Mouse (Mus musculus): ENCODE data around the gene Mif. TPM values are rescaled to one million over a fixed set of nuclear protein-coding genes. Genes with fewer than 3 reads are reported as not detected.

Mif gene
- polyA plus RNA-seq, 1 experiment from 2014 or later = 1,420 TPM

- 0 out of 2 replicates have a peak overlapping the region, but pooled peaks have one; percentile 4 for H3K27ac ChIP-seq
- no peak for ATAC-seq (ENCODE audit: low FRiP score)
- H3K4me2 ChIP-seq (replicated peaks) = no peak overlapping the region
- WGBS = 57% methylated on average over 5 of the region's 5 CpGs
- H3K27me3 ChIP-seq = no peaks in the 10 kb centered on the region
- no peak overlapping the region for H3K9ac ChIP-seq
- peaks cover 18% of the 10 kb centered on the region for H3K36me3 ChIP-seq
- H3K9me3 ChIP-seq (replicated peaks) = no peaks in the 10 kb centered on the region
- peaks cover 34% of the 10 kb centered on the region for H3K4me1 ChIP-seq
- no peak overlapping the region for H3K4me3 ChIP-seq
Observed at GRCm38 (mm10) chr10:75861587-75861986, 1.5 kb upstream of the Mif start.

GRCm38 (mm10) chr10:75860746-75861145 lies 706 bp upstream of the Mif start:
- Histone ChIP-seq H3K27ac (peak overlapping the region; percentile 95), H3K9ac (no peak overlapping the region), H3K4me3 (no peak overlapping the region), H3K36me3 (peaks cover 21% of the 10 kb centered on the region), H3K9me3 (replicated peaks) (no peaks in the 10 kb centered on the region), H3K27me3 (no peaks in the 10 kb centered on the region), H3K4me2 (replicated peaks) (peak overlapping the region; percentile 67), H3K4me1 (peaks cover 34% of the 10 kb centered on the region)
- 21% methylated on average over 7 of the region's 7 CpGs for WGBS
- no peak; the same call in 1 of the 2 replicates for ATAC-seq (ENCODE audit: low FRiP score)

DNA sequence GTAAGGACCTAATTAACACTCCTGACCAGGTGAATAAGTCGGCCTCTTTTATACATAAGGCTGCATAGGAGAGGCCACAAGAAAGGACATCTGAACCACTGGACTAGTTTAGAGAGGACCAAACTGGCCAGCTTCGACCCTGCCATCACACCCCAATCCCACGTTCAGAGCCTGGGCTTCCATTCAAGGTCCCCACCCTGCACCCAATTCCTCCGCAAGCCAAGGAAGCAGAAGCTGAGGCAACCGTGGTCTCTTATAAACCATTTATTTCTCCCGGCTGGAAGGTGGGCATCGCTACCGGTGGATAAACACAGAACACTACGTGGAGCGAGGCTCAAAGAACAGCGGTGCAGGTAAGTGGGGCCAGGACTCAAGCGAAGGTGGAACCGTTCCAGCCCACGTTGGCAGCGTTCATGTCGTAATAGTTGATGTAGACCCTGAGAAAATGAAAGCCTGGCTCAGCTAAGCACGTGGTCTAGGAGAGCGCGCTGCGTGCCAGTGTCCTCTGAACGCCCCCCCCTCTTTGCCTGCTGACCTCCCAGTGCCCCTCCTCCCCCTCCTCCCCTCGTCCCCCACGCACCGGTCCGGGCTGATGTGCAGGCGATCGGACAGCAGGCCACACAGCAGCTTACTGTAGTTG lies 813 bp downstream of the Mif start:
- Histone ChIP-seq H3K27me3 (no peaks in the 10 kb centered on the region), H3K4me1 (peaks cover 34% of the 10 kb centered on the region), H3K9me3 (replicated peaks) (no peaks in the 10 kb centered on the region), H3K36me3 (peaks cover 21% of the 10 kb centered on the region), H3K4me2 (replicated peaks) (peak overlapping the region; percentile 67), H3K9ac (peak overlapping the region; percentile 76), H3K4me3 (peak overlapping the region; percentile 67), H3K27ac (peak overlapping the region; percentile 95)
- peak; percentile 69 for ATAC-seq (ENCODE audit: low FRiP score)
- WGBS = 2% methylated on average over 27 of the region's 27 CpGs

GRCm38 (mm10) chr10:75857598-75857997 lies 2.4 kb downstream of the Mif start:
- H3K9me3 ChIP-seq (replicated peaks) = no peaks in the 10 kb centered on the region
- H3K27me3 ChIP-seq = no peaks in the 10 kb centered on the region
- 96% methylated on average over 4 of the region's 4 CpGs for WGBS
- ATAC-seq (ENCODE audit: low FRiP score) = no peak
- peaks cover 21% of the 10 kb centered on the region for H3K36me3 ChIP-seq
- peak overlapping the region; percentile 24; the same call in 1 of the 2 replicates for H3K9ac ChIP-seq
- H3K4me3 ChIP-seq = no peak overlapping the region
- H3K4me2 ChIP-seq (replicated peaks) = no peak overlapping the region
- peaks cover 34% of the 10 kb centered on the region for H3K4me1 ChIP-seq
- H3K27ac ChIP-seq = no peak overlapping the region

DNA sequence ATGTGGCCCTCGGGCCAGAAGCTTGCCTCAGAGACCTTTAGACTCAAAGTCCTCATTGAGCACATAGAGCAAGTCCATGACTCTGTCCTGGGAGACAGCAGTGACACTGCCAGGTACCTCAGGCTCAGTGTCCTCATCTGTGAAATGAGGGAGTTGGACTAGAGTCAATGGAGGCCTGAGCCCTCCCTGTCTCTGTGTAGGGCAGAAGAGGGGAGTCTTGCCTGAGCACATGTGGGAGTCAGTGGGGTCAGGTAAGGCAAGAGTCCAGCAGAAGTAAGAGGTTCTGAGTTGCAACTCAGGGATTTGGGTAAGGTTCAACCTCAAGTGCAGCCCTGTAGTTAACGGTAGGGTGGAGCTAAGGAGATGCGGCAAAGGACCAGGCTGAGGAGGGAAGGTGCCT lies 3.1 kb downstream of the Mif start:
- no peaks in the 10 kb centered on the region for H3K9me3 ChIP-seq (replicated peaks)
- WGBS = 80% methylated on average over 3 of the region's 3 CpGs

DNA sequence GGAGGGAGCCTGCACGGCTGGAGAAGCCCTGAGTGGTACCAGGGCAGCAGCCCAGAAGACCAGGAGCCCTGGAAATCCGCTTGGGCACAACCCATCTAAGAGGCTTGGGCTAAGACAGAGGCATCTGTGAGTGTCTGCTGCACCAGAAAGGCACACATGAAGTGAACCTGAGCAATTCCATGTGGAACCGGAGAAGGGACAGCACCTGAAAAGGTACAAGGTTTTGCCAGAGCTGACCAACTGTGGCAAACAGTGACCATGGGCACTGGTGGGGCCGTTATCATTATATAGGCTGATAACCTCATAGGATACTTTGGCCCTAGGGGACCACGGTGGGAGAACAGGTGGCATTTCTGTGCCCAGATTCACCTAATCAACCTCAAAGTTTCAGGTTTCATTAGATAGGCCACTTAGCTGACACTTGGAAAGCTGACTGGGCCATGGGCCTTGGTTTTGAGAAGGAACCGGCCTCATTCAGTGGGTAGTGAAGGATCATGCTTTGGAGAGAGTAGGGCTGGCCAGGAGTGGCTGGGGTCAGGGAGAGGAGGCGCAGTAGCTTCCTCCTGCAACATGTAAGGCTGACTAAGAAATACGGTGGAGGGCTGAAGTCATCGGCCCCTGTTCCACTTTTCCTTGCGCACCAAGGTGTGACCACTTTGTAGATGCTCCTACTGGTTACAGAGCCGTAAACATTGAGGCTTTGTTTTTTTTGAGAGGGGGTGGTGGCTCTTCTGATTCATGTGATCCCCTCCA lies 3.7 kb downstream of the Mif start:
- Histone ChIP-seq H3K36me3 (peaks cover 21% of the 10 kb centered on the region), H3K4me1 (peaks cover 39% of the 10 kb centered on the region), H3K4me2 (replicated peaks) (no peak overlapping the region), H3K27ac (no peak overlapping the region), H3K9ac (no peak overlapping the region), H3K4me3 (no peak overlapping the region), H3K27me3 (0 out of 2 replicates have a peak, but pooled peaks cover 3% of the 10 kb centered on the region), H3K9me3 (replicated peaks) (no peaks in the 10 kb centered on the region)
- ATAC-seq (ENCODE audit: low FRiP score) = no peak
- WGBS = 80% methylated on average over 11 of the region's 11 CpGs

More for the DNA sequence above, 3.1 kb downstream of the Mif start:
- Histone ChIP-seq H3K4me3 (no peak overlapping the region), H3K27ac (no peak overlapping the region), H3K9ac (no peak overlapping the region), H3K4me2 (replicated peaks) (no peak overlapping the region), H3K27me3 (no peaks in the 10 kb centered on the region), H3K4me1 (peaks cover 36% of the 10 kb centered on the region), H3K36me3 (peaks cover 21% of the 10 kb centered on the region)
- no peak for ATAC-seq (ENCODE audit: low FRiP score)

- peaks cover 21% of the 10 kb centered on the region for H3K36me3 ChIP-seq
- no peak overlapping the region for H3K4me2 ChIP-seq (replicated peaks)
- no peak overlapping the region for H3K4me3 ChIP-seq
- H3K9me3 ChIP-seq (replicated peaks) = no peaks in the 10 kb centered on the region
- H3K27ac ChIP-seq = no peak overlapping the region
- 89% methylated on average over 15 of the region's 15 CpGs for WGBS
- no peak overlapping the region for H3K9ac ChIP-seq
- ATAC-seq (ENCODE audit: low FRiP score) = no peak
- H3K27me3 ChIP-seq = 0 out of 2 replicates have a peak, but pooled peaks cover 3% of the 10 kb centered on the region
- H3K4me1 ChIP-seq = peaks cover 36% of the 10 kb centered on the region
Observed at GRCm38 (mm10) chr10:75855416-75855981, 4.5 kb downstream of the Mif start.

- no peak overlapping the region for H3K9ac ChIP-seq
- H3K4me3 ChIP-seq = no peak overlapping the region
- peaks cover 33% of the 10 kb centered on the region for H3K4me1 ChIP-seq
- peaks cover 21% of the 10 kb centered on the region for H3K36me3 ChIP-seq
- whole genome bisulfite sequencing = 91% methylated on average over 6 of the region's 6 CpGs
- no peak overlapping the region for H3K4me2 ChIP-seq (replicated peaks)
- H3K27me3 ChIP-seq = 0 out of 2 replicates have a peak, but pooled peaks cover 3% of the 10 kb centered on the region
- no peak overlapping the region for H3K27ac ChIP-seq
- no peak for ATAC-seq (ENCODE audit: low FRiP score)
- H3K9me3 ChIP-seq (replicated peaks) = no peaks in the 10 kb centered on the region
Observed at GRCm38 (mm10) chr10:75854791-75855190, 5.2 kb downstream of the Mif start.

GRCm38 (mm10) chr10:75854096-75854495 lies 5.9 kb downstream of the Mif start:
- Histone ChIP-seq H3K27ac (no peak overlapping the region), H3K9me3 (replicated peaks) (no peaks in the 10 kb centered on the region), H3K4me1 (peaks cover 32% of the 10 kb centered on the region), H3K36me3 (peaks cover 21% of the 10 kb centered on the region), H3K4me3 (no peak overlapping the region), H3K4me2 (replicated peaks) (no peak overlapping the region), H3K9ac (no peak overlapping the region), H3K27me3 (0 out of 2 replicates have a peak, but pooled peaks cover 3% of the 10 kb centered on the region)
- 43% methylated on average over 5 of the region's 5 CpGs for WGBS
- 0 out of 2 replicates have a peak, but pooled peaks have one; percentile 4 for ATAC-seq (ENCODE audit: low FRiP score)

DNA sequence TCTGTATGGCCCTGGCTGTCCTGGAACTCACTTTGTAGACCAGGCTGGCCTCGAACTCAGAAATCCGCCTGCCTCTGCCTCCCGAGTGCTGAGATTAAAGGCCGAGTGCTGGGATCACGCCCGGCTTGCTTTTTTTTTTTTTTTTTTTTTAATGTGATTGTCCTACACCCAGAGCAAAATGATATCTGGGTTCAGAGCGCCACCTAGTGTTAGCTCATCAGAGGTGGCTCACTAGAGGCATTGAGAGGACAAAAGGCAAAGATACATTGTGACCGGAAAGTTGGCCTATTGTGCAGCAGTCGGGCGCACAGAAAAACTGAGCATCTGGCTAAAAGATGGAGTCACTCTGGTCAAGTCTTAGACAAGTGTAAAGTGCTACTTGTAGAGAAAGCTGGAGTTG lies 6.6 kb downstream of the Mif start:
- Histone ChIP-seq H3K4me1 (peaks cover 32% of the 10 kb centered on the region), H3K4me2 (replicated peaks) (no peak overlapping the region), H3K36me3 (peaks cover 20% of the 10 kb centered on the region), H3K27ac (no peak overlapping the region), H3K4me3 (no peak overlapping the region), H3K9me3 (replicated peaks) (no peaks in the 10 kb centered on the region), H3K27me3 (0 out of 2 replicates have a peak, but pooled peaks cover 3% of the 10 kb centered on the region), H3K9ac (no peak overlapping the region)
- ATAC-seq (ENCODE audit: low FRiP score) = peak; percentile 38; the same call in 1 of the 2 replicates
- 23% methylated on average over 10 of the region's 10 CpGs for WGBS

DNA sequence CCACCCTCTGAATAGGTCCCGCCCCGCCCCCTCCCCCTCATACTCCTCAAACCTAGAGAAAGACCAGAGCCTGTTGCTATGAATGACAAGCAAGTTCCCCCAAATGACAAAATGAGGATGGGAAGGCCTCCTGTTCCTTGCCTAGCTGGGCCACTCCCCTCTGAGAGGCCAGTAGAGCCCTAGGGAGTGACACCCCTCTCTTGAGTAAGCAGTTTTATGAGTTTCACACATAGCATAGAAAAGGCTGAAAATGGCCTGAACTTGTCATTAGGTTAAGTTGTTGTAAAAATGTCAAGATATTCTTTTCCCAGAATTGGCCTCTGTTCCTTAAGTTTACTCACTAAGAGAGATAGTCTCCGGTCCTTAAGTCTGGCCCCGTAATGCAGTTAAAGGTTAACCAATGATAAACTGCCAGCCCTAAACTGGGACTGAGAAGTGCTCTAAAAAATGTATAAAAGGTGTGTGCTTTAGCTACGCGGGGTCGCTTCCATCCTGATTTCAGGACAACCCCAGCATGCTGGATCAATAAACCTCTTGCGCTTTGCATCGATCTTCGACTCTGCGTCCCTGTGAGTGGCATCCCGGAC lies 7.4 kb downstream of the Mif start:
- Histone ChIP-seq H3K9ac (no peak overlapping the region), H3K4me1 (peaks cover 25% of the 10 kb centered on the region), H3K36me3 (peaks cover 12% of the 10 kb centered on the region), H3K4me2 (replicated peaks) (no peak overlapping the region), H3K27ac (no peak overlapping the region), H3K4me3 (no peak overlapping the region), H3K27me3 (0 out of 2 replicates have a peak, but pooled peaks cover 3% of the 10 kb centered on the region), H3K9me3 (replicated peaks) (no peaks in the 10 kb centered on the region)
- ATAC-seq (ENCODE audit: low FRiP score) = no peak
- WGBS = 96% methylated on average over 12 of the region's 12 CpGs

DNA sequence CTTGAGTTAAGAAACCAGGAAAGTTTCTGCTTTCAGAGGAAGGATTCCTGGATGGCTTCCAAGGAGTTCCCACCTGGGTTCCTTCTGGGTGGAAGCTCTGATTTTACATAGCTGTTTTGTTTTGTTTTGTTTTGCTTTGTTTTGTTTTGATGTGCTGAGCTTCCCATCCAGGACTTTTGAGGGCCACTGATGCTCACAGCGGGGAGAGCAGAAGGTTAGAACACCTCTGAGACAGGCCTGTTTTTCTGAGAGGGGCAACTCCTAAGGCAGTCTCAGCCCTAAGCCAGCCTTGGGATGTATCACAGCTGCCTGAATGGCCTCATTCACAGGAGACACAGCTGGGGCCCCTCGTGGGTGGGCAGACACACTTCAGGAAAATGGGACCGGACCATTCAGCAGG lies 8.4 kb downstream of the Mif start:
- WGBS = 26% methylated on average over 3 of the region's 3 CpGs
- H3K27ac ChIP-seq = no peak overlapping the region
- H3K4me3 ChIP-seq = no peak overlapping the region
- 0 out of 2 replicates have a peak, but pooled peaks cover 3% of the 10 kb centered on the region for H3K27me3 ChIP-seq
- H3K9me3 ChIP-seq (replicated peaks) = no peaks in the 10 kb centered on the region
- H3K4me2 ChIP-seq (replicated peaks) = no peak overlapping the region
- H3K4me1 ChIP-seq = peaks cover 23% of the 10 kb centered on the region
- ATAC-seq (ENCODE audit: low FRiP score) = no peak
- H3K9ac ChIP-seq = no peak overlapping the region
- H3K36me3 ChIP-seq = peaks cover 3% of the 10 kb centered on the region; the same call in 1 of the 2 replicates
